ENCODE assay signal across 8 mouse cellular contexts in genomic region chr11:63131001-63131692, GRCm38 (mm10). TPM values are rescaled to one million over a fixed set of nuclear protein-coding genes. Genes with fewer than 3 reads are reported as not detected.
DNase-seq lines count a peak whose midpoint lies in the region; ATAC-seq and TF ChIP-seq lines count a peak whose summit lies in the region.

No protein-coding gene starts in this region.

- no peaks in the 10 kb centered on the region for H3K9me3 ChIP-seq in kidney, embryonic 14.5 days (ENCODE audit: control insufficient read depth, low read length)
- no peaks in the 10 kb centered on the region for H3K9me3 ChIP-seq in lung, postnatal 0 days (ENCODE audit: low read length)

- peak overlapping the region; percentile 89 for H3K27ac ChIP-seq in brown adipose tissue, adult 24 weeks (replicated peaks; ENCODE audit: low read depth, low read length)
- peak overlapping the region; percentile 90; the same call in 1 of the 2 replicates for H3K27ac ChIP-seq in kidney, embryonic 14.5 days (ENCODE audit: low read depth, low read length)
- peak overlapping the region; percentile 94 for H3K27ac ChIP-seq in lung, postnatal 0 days (ENCODE audit: low read length)
- peak overlapping the region; percentile 77 for H3K27ac ChIP-seq in small intestine, adult 2 months (ENCODE audit: insufficient read depth, low read depth, low read length)

- H3K9ac ChIP-seq in kidney, embryonic 14.5 days (ENCODE audit: low read depth, low read length) = peak overlapping the region; percentile 71; the same call in 1 of the 2 replicates
- peak overlapping the region; percentile 92 for H3K9ac ChIP-seq in lung, postnatal 0 days (replicated peaks; ENCODE audit: low read depth)

- no peak for ATAC-seq in kidney, embryonic 14.5 days (ENCODE audit: low FRiP score, low TSS enrichment)
- ATAC-seq in lung, postnatal 0 days = peak; percentile 67
- no peak for ATAC-seq in megakaryocyte progenitor cell, adult 5-6 weeks (replicated peaks; ENCODE audit: poor library complexity)

- H3K4me1 ChIP-seq in brown adipose tissue, adult 24 weeks (ENCODE audit: control insufficient read depth, insufficient read depth, insufficient read length, low read length) = peaks cover 14% of the 10 kb centered on the region
- peaks cover 30% of the 10 kb centered on the region for H3K4me1 ChIP-seq in kidney, embryonic 14.5 days (ENCODE audit: control insufficient read depth, insufficient read depth, low read length)
- peaks cover 32% of the 10 kb centered on the region for H3K4me1 ChIP-seq in lung, postnatal 0 days (ENCODE audit: insufficient read depth, low read depth, low read length)
- H3K4me1 ChIP-seq in small intestine, adult 2 months (ENCODE audit: control insufficient read depth, insufficient read depth, insufficient read length, low read length) = peaks cover 4% of the 10 kb centered on the region

- peak; percentile 65 for DNase-seq in MN1 (ENCODE audit: low spot score)
- peak; percentile 83 for DNase-seq in heart, adult 8-10 months (ENCODE audit: low spot score)
- peak; percentile 94 for DNase-seq in lung, postnatal 0 days (ENCODE audit: low spot score)
- no peak for DNase-seq in thymus, postnatal 25 days

- peak; percentile 80 for TF ChIP-seq EP300 in lung, postnatal 0 days (IDR thresholded peaks at IDR 0.05)

- peak; percentile 79 for TF ChIP-seq POLR2A in small intestine, adult 2 months (IDR thresholded peaks at IDR 0.05; ENCODE audit: low read depth, low read length)

- H3K4me2 ChIP-seq in kidney, embryonic 14.5 days (replicated peaks; ENCODE audit: low read depth, low read length) = peak overlapping the region; percentile 91
- H3K4me2 ChIP-seq in lung, postnatal 0 days (replicated peaks; ENCODE audit: low read depth, low read length) = peak overlapping the region; percentile 85

- peak overlapping the region; percentile 94 for H3K4me3 ChIP-seq in brown adipose tissue, adult 24 weeks (ENCODE audit: insufficient read depth, low read depth, low read length)
- H3K4me3 ChIP-seq in kidney, embryonic 14.5 days (ENCODE audit: low read length) = peak overlapping the region; percentile 61
- peak overlapping the region; percentile 85 for H3K4me3 ChIP-seq in lung, postnatal 0 days (ENCODE audit: low read depth, low read length)
- peak overlapping the region; percentile 69 for H3K4me3 ChIP-seq in small intestine, adult 2 months (ENCODE audit: low read depth, low read length)

- 5% methylated on average over 33 of the region's 33 CpGs for WGBS in kidney, embryonic 14.5 days
- WGBS in lung, postnatal 0 days = 4% methylated on average over 31 of the region's 33 CpGs
- WGBS in small intestine, adult 2 months = 4% methylated on average over 33 of the region's 33 CpGs

- H3K36me3 ChIP-seq in kidney, embryonic 14.5 days (ENCODE audit: control insufficient read depth, insufficient read depth, low read length) = 0 out of 2 replicates have a peak, but pooled peaks cover 3% of the 10 kb centered on the region
- 0 out of 2 replicates have a peak, but pooled peaks cover 14% of the 10 kb centered on the region for H3K36me3 ChIP-seq in lung, postnatal 0 days (ENCODE audit: insufficient read depth, low read length)
- H3K36me3 ChIP-seq in small intestine, adult 2 months (ENCODE audit: control insufficient read depth, insufficient read depth, low read length) = peaks cover 13% of the 10 kb centered on the region

- H3K27me3 ChIP-seq in kidney, embryonic 14.5 days (ENCODE audit: control insufficient read depth, insufficient read depth, low read length) = peaks cover 33% of the 10 kb centered on the region
- no peaks in the 10 kb centered on the region for H3K27me3 ChIP-seq in lung, postnatal 0 days (replicated peaks; ENCODE audit: insufficient read depth, low read length)
- peaks cover 16% of the 10 kb centered on the region for H3K27me3 ChIP-seq in small intestine, adult 2 months (ENCODE audit: control insufficient read depth, insufficient read depth, low read length)

- peak; percentile 27; the same call in 1 of the 2 replicates for TF ChIP-seq CTCF in lung, postnatal 0 days (IDR thresholded peaks at IDR 0.05)
- no peak for TF ChIP-seq CTCF in small intestine, adult 2 months (IDR thresholded peaks at IDR 0.05; ENCODE audit: extremely low read depth, insufficient read length, insufficient replicate concordance, low read depth, low read length)

RNA-seq across cellular contexts. Expression of gene Pmp22, which starts 2.4 kb away (rescaled TPM):
- 51.2 and 71.0 TPM in 2 replicates for polyA plus RNA-seq in brown adipose tissue, adult 24 weeks (2012; ENCODE audit: insufficient read depth, insufficient read length, missing spikeins)
- 10 to 100 TPM; 31.6 to 43.0 (median 38.9) TPM for total RNA-seq in heart, adult 8-10 months (2022)
- 59.6 and 68.1 TPM in 2 replicates for polyA plus RNA-seq in kidney, embryonic 14.5 days (2014; fragmentation: Nextera tagmentation; extraction: Ambion mirVana)
- polyA plus RNA-seq in lung, postnatal 0 days (2015; fragmentation: Nextera tagmentation; extraction: Ambion mirVana) = 523 and 539 TPM in 2 replicates
- polyA plus RNA-seq in small intestine, adult 2 months (2012; rRNA removed) = 24.9 and 1,148 TPM in 2 replicates
- total RNA-seq in megakaryocyte progenitor cell, adult 5-6 weeks (2015) = not detected in 2 replicates
- not detected in 2 replicates for total RNA-seq in megakaryocyte progenitor cell, adult 5-6 weeks (2017)
